Mouse (Mus musculus): ENCODE data around the gene Serpina3j. TPM values are rescaled to one million over a fixed set of nuclear protein-coding genes. Genes with fewer than 3 reads are reported as not detected.
A peak's percentile ranks its signal among the peaks of the same experiment; 100 is the strongest.

Serpina3j gene
- not detected in 2 replicates for polyA plus RNA-seq (2015; fragmentation: Nextera tagmentation; extraction: Ambion mirVana)

DNA sequence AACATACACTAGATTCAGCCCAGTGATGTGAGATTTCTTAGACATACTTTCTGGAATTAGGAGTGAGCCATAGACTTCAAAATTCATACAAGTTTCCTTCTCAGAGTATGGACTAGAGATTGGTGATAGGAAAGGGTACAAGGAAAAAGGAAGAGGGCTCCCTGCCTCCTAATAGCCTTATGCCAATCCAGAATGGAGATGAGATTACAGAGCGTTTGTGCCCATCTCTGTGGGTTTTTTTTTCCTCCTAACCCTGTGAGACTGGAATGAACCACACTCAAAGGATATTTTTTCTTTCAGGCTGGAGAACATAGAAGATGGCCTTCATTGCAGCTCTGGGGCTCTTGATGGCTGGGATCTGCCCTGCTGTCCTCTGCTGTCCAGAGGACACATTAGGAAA lies at the start of gene Serpina3j:
TSS of gene Serpina3j (plus strand) at position 301 of the 400 bp plus-strand sequence.
- Histone ChIP-seq H3K4me3 (ENCODE audit: low read depth, low read length) (no peak within 1 kb of the TSS), H3K9ac (ENCODE audit: low read depth, low read length) (no peak within 1 kb of the TSS), H3K27ac (ENCODE audit: low read length) (no peak within 1 kb of the TSS), H3K4me1 (ENCODE audit: control insufficient read depth, low read depth, low read length) (no peaks in the 10 kb centered on the region), H3K4me2 (ENCODE audit: low read depth, low read length) (no peak within 1 kb of the TSS), H3K36me3 (ENCODE audit: control insufficient read depth, insufficient read depth) (no peaks in the 10 kb centered on the region), H3K27me3 (ENCODE audit: control insufficient read depth, insufficient read depth, low read depth, low read length) (no peaks in the 10 kb centered on the region), H3K9me3 (replicated peaks; ENCODE audit: control insufficient read depth, low read length) (no peaks in the 10 kb centered on the region)
- no peak for ATAC-seq (ENCODE audit: low read depth)
- 56% methylated on average over 1 of the region's 1 CpGs for WGBS (ENCODE audit: insufficient replicate concordance)

DNA sequence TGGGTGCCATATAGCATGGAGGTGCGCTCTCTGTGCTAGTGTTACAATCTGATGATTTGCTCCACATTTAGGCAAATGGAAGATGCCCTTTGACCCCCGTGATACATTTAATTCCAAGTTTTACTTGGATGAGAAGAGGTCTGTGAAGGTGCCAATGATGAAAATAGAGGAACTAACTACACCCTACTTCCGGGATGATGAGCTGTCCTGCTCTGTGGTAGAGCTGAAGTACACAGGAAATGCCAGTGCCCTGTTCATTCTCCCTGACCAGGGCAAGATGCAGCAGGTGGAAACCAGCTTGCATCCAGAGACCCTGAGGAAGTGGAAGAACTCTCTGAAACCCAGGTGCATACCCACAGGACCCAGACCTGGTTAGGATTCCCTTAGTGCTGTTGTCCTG lies 48.0 kb upstream of the Serpina3j start:
- Histone ChIP-seq H3K27me3 (ENCODE audit: control insufficient read depth, insufficient read depth, low read depth, low read length) (no peaks in the 10 kb centered on the region), H3K4me1 (ENCODE audit: control insufficient read depth, low read depth, low read length) (no peaks in the 10 kb centered on the region), H3K27ac (ENCODE audit: low read length) (no peak overlapping the region), H3K4me2 (ENCODE audit: low read depth, low read length) (no peak overlapping the region), H3K4me3 (ENCODE audit: low read depth, low read length) (no peak overlapping the region), H3K9ac (ENCODE audit: low read depth, low read length) (no peak overlapping the region), H3K9me3 (replicated peaks; ENCODE audit: control insufficient read depth, low read length) (no peaks in the 10 kb centered on the region), H3K36me3 (ENCODE audit: control insufficient read depth, insufficient read depth) (no peaks in the 10 kb centered on the region)
- ATAC-seq (ENCODE audit: low read depth), result no peak
- 33% methylated on average over 3 of the region's 3 CpGs for WGBS (ENCODE audit: insufficient replicate concordance)

DNA sequence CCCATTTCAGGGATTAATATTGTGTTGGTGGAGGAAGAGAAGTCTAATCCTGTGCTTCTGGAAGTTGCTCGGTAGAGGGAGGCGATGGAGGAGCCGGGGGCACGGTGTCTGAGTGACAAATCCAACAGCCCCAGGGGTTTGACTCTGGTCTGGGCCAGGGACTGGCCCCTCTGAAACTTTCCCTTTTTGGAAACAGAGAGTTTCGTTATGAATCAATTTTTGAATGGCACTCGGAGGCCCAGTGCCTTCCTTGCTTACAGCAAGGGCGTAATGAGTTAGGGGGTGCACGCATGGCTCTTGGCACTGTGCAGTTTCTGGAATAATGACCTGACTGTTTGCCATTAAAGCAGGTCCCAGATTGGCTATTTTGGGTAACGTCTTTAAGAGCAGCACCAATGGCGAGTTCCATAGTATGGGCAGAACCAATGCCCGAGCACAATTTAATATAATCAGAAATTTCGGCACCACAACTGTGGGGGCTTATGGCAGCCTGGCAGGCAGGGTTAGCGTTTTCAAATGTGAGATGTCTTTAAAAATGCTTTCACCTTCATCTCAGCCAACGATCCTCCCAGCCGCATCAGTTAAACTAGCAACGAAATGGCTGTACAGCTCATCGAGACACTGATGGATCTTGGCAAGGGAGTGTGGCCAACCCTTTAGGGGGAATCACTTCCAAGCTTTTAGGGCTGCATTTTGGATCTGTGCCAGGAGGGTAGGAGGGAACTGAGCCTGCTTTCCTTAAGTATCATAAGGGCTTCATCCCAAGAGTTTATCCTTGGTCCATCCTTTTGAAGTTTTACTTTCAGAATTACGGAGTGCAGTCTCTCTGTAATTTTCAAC lies 35.9 kb upstream of the Serpina3j start:
- no peaks in the 10 kb centered on the region for H3K27me3 ChIP-seq (ENCODE audit: control insufficient read depth, insufficient read depth, low read depth, low read length)
- H3K4me3 ChIP-seq (ENCODE audit: low read depth, low read length), result no peak overlapping the region
- no peaks in the 10 kb centered on the region for H3K9me3 ChIP-seq (replicated peaks; ENCODE audit: control insufficient read depth, low read length)
- WGBS (ENCODE audit: insufficient replicate concordance), result 66% methylated on average over 18 of the region's 18 CpGs
- H3K36me3 ChIP-seq (ENCODE audit: control insufficient read depth, insufficient read depth), result no peaks in the 10 kb centered on the region
- no peak overlapping the region for H3K4me2 ChIP-seq (ENCODE audit: low read depth, low read length)
- no peak overlapping the region for H3K9ac ChIP-seq (ENCODE audit: low read depth, low read length)
- H3K4me1 ChIP-seq (ENCODE audit: control insufficient read depth, low read depth, low read length), result no peaks in the 10 kb centered on the region
- H3K27ac ChIP-seq (ENCODE audit: low read length), result no peak overlapping the region
- ATAC-seq (ENCODE audit: low read depth), result no peak

DNA sequence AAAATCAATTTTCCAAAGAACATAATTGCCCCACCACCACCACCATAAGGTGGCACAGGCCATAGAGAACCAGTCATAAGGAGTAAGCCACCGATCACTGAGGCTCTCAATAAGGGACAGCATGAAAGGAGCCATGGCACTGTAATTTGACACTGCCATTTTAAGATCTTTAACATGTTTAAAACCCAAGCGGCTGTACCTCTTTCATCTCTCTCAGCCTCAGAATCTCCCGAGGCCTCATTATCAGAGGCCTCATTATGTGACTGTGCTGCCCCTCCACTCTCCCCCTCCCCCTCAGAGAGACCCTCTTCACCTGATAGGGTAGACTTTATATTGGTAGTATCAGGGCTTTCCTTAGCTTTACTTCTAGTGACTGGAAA lies 35.3 kb upstream of the Serpina3j start:
- Histone ChIP-seq H3K4me1 (ENCODE audit: control insufficient read depth, low read depth, low read length) (no peaks in the 10 kb centered on the region), H3K9ac (ENCODE audit: low read depth, low read length) (no peak overlapping the region), H3K36me3 (ENCODE audit: control insufficient read depth, insufficient read depth) (no peaks in the 10 kb centered on the region), H3K27me3 (ENCODE audit: control insufficient read depth, insufficient read depth, low read depth, low read length) (no peaks in the 10 kb centered on the region), H3K4me2 (ENCODE audit: low read depth, low read length) (no peak overlapping the region), H3K27ac (ENCODE audit: low read length) (no peak overlapping the region), H3K9me3 (replicated peaks; ENCODE audit: control insufficient read depth, low read length) (no peaks in the 10 kb centered on the region), H3K4me3 (ENCODE audit: low read depth, low read length) (no peak overlapping the region)
- WGBS (ENCODE audit: insufficient replicate concordance), result 33% methylated on average over 3 of the region's 3 CpGs
- ATAC-seq (ENCODE audit: low read depth), result no peak

DNA sequence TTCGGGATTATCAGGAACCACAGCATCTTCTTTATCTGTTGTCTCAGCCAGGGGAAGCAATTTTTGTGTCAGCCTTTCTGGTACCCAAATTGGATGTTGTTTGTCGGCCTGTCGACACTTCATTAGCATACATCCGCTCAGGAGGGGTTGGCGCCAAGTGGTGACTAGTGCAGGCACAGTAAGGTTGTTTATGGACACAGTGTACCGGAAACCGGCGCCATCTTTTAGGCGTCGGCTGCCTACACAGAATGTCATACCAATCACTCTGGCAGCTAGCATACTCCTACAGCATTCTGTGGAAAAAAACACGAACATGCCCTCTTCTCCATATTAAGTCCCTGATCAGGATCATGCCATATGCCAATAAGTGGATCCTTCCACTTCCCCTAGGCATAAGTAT lies 31.0 kb upstream of the Serpina3j start:
- Histone ChIP-seq H3K36me3 (ENCODE audit: control insufficient read depth, insufficient read depth) (no peaks in the 10 kb centered on the region), H3K9ac (ENCODE audit: low read depth, low read length) (no peak overlapping the region), H3K4me2 (ENCODE audit: low read depth, low read length) (no peak overlapping the region), H3K9me3 (replicated peaks; ENCODE audit: control insufficient read depth, low read length) (no peaks in the 10 kb centered on the region), H3K27ac (ENCODE audit: low read length) (no peak overlapping the region), H3K4me1 (ENCODE audit: control insufficient read depth, low read depth, low read length) (no peaks in the 10 kb centered on the region), H3K27me3 (ENCODE audit: control insufficient read depth, insufficient read depth, low read depth, low read length) (no peaks in the 10 kb centered on the region), H3K4me3 (ENCODE audit: low read depth, low read length) (no peak overlapping the region)
- WGBS (ENCODE audit: insufficient replicate concordance), result 71% methylated on average over 11 of the region's 11 CpGs
- ATAC-seq (ENCODE audit: low read depth), result no peak

DNA sequence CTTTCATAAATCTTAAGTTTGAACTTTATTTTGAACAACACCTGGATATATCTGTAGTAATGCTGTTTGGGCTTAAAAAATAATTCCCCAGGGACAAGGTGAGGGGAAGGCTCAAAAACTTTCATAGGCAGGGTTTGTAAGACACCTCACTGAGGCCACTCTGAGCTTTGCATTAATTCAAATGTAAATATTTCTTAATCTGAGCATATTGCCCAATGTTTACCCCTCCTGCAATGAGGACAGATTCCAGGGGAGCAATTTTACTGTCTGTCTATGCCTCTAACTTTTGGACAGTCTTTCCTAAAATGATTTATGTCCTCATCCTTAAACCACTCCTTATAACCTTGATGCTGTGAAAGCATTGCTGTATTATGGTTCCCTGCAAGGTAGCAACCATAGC lies 26.0 kb upstream of the Serpina3j start:
- ATAC-seq (ENCODE audit: low read depth), result peak; percentile 59; the same call in 1 of the 2 replicates
- H3K9ac ChIP-seq (ENCODE audit: low read depth, low read length), result no peak overlapping the region
- no peak overlapping the region for H3K4me3 ChIP-seq (ENCODE audit: low read depth, low read length)
- H3K9me3 ChIP-seq (replicated peaks; ENCODE audit: control insufficient read depth, low read length), result no peaks in the 10 kb centered on the region
- H3K36me3 ChIP-seq (ENCODE audit: control insufficient read depth, insufficient read depth), result no peaks in the 10 kb centered on the region
- H3K27me3 ChIP-seq (ENCODE audit: control insufficient read depth, insufficient read depth, low read depth, low read length), result no peaks in the 10 kb centered on the region
- no peak overlapping the region for H3K27ac ChIP-seq (ENCODE audit: low read length)
- no peaks in the 10 kb centered on the region for H3K4me1 ChIP-seq (ENCODE audit: control insufficient read depth, low read depth, low read length)
- H3K4me2 ChIP-seq (ENCODE audit: low read depth, low read length), result no peak overlapping the region

DNA sequence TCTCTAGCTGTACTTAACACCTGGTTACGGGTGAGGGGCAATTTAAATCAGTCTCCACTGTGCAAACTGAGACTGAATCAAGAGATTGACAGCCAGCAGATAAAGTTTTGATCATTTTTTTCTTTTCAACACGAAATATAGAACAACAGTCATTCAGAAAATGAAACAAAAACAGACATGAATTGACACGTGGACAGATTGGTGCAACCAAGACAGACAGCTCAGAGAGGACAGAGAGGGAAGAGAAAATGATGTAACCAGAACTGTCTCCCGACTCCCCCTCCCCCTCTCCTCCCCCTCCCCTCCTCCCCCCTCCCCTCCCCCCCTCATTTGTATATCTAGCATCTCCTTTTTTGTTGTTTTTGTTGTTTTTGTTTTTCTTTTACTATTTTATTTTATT lies 24.5 kb upstream of the Serpina3j start:
- WGBS (ENCODE audit: insufficient replicate concordance), result 25% methylated on average over 3 of the region's 4 CpGs
- Histone ChIP-seq H3K27me3 (ENCODE audit: control insufficient read depth, insufficient read depth, low read depth, low read length) (no peaks in the 10 kb centered on the region), H3K4me3 (ENCODE audit: low read depth, low read length) (no peak overlapping the region), H3K4me2 (ENCODE audit: low read depth, low read length) (no peak overlapping the region), H3K4me1 (ENCODE audit: control insufficient read depth, low read depth, low read length) (no peaks in the 10 kb centered on the region), H3K9me3 (replicated peaks; ENCODE audit: control insufficient read depth, low read length) (no peaks in the 10 kb centered on the region), H3K27ac (ENCODE audit: low read length) (no peak overlapping the region), H3K36me3 (ENCODE audit: control insufficient read depth, insufficient read depth) (no peaks in the 10 kb centered on the region), H3K9ac (ENCODE audit: low read depth, low read length) (no peak overlapping the region)
- no peak for ATAC-seq (ENCODE audit: low read depth)

DNA sequence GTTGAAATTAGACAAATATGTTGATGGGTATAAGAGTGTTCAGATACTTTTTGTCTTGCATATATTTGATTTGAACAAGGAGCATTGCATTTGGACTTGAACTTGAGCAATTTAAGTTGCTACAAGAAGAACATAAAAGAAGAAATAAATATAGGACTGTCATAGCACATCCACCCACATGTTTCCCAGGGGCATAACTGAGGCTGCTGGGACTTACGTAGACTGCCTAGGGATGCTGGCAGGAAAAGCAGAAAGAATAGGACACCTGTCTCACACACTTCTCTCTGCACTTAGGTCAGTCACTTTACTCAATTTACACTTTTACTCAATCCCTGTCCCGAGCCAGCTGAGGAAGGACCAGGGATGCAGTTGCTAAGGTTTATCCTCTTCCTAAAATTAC lies 20.4 kb upstream of the Serpina3j start:
- WGBS (ENCODE audit: insufficient replicate concordance), result 61% methylated on average over 2 of the region's 2 CpGs
- Histone ChIP-seq H3K27me3 (ENCODE audit: control insufficient read depth, insufficient read depth, low read depth, low read length) (no peaks in the 10 kb centered on the region), H3K9ac (ENCODE audit: low read depth, low read length) (no peak overlapping the region), H3K4me2 (ENCODE audit: low read depth, low read length) (no peak overlapping the region), H3K36me3 (ENCODE audit: control insufficient read depth, insufficient read depth) (no peaks in the 10 kb centered on the region), H3K9me3 (replicated peaks; ENCODE audit: control insufficient read depth, low read length) (no peaks in the 10 kb centered on the region), H3K4me3 (ENCODE audit: low read depth, low read length) (no peak overlapping the region), H3K4me1 (ENCODE audit: control insufficient read depth, low read depth, low read length) (no peaks in the 10 kb centered on the region), H3K27ac (ENCODE audit: low read length) (no peak overlapping the region)
- ATAC-seq (ENCODE audit: low read depth), result no peak

DNA sequence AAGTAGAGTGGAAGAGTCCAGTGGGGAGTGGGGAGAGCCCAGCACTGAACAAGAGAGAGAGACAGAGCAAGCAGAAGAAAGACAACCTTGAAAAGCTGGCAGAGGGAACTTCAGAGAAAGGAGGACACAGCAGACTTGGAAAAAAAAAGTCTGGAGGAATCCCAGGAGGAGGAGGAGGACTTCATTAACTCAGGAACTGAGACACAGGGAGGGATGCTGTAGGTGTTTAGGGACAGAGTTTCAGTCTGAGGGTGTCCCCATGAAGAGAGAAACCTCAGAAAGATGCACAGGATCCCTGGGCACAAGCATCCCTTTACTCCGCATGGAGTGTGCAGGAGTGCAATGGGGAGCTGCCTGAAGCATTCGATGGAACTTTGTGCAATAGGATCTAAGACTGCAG lies 16.3 kb upstream of the Serpina3j start:
- Histone ChIP-seq H3K9ac (ENCODE audit: low read depth, low read length) (no peak overlapping the region), H3K27ac (ENCODE audit: low read length) (no peak overlapping the region), H3K27me3 (ENCODE audit: control insufficient read depth, insufficient read depth, low read depth, low read length) (no peaks in the 10 kb centered on the region), H3K4me3 (ENCODE audit: low read depth, low read length) (no peak overlapping the region), H3K4me2 (ENCODE audit: low read depth, low read length) (no peak overlapping the region), H3K4me1 (ENCODE audit: control insufficient read depth, low read depth, low read length) (no peaks in the 10 kb centered on the region), H3K36me3 (ENCODE audit: control insufficient read depth, insufficient read depth) (no peaks in the 10 kb centered on the region), H3K9me3 (replicated peaks; ENCODE audit: control insufficient read depth, low read length) (no peaks in the 10 kb centered on the region)
- ATAC-seq (ENCODE audit: low read depth), result no peak
- 68% methylated on average over 2 of the region's 2 CpGs for whole genome bisulfite sequencing (ENCODE audit: insufficient replicate concordance)

All from liver, embryonic 16.5 days (tissue).